Mouse (Mus musculus) urinary bladder, postnatal 10 days (tissue): ENCODE measurements around the gene Proca1.

ENCODE experiments used
- DNase-seq: peaks from one replicate; pipeline ENCODE4 v3.0.0; 2022; ENCODE audit warnings: low spot score

Proca1 gene

GRCm38 (mm10) chr11:78231518-78231917 lies 38.3 kb downstream of the Proca1 start:
- no peak for DNase-seq

DNA sequence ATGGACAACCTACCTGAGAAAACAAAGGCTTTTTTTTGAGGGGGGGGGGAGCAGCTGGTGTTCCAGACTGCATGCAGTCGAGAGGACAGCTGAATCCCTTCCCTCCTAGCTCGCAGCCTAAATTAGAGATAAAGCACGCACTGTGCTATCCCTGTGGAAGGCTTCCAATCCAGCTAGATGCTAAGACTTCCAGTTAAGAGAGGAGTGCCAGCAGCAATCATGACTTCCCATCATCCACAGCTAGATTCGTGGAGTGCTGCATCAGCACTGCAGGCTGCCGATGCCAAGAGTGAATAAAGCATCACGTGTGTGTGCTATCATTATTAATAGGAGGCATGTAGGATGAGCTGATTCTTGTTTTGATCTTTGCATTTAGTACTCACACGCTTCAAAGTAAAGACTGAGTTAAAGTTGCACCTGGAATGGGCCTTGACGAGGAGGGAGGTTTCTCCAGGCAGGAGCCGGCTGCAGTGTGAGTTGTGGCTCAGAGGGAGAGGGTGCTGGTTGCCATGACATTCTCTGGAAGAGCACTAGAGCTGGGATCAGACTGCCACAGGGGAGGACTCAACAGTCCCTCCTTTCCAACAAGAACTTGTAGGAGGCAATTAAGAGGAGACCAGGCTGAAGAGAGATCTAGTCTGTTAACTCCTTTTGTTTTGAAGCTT lies 47.1 kb downstream of the Proca1 start:
- DNase-seq, result no peak

DNA sequence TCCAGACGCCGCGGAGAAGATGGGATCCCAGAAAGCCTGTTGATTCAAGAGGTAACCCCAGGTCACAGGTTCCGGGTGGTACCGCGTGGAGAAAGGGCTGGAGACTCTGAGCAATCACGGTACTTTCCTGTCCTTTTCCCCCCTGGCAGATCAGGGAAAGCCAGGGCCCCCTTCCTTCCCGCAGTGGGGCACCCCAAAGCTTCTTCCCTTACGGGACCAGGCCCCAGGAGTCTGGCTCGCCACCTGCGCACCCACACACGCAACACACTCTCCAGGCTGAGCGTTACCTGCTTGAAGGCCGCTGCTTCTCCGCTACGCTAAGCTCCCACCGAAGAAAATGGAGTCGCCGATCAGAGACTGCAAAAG lies 52.1 kb downstream of the Proca1 start:
- no peak for DNase-seq

GRCm38 (mm10) chr11:78245627-78246317 lies 52.6 kb downstream of the Proca1 start, which contains the start of the genes Sdf2 and Supt6:
TSS of gene Sdf2 (plus strand) at chr11:78245746.
TSS of gene Supt6 (minus strand) at chr11:78245987.
- DNase-seq, result peak; percentile 44

DNA sequence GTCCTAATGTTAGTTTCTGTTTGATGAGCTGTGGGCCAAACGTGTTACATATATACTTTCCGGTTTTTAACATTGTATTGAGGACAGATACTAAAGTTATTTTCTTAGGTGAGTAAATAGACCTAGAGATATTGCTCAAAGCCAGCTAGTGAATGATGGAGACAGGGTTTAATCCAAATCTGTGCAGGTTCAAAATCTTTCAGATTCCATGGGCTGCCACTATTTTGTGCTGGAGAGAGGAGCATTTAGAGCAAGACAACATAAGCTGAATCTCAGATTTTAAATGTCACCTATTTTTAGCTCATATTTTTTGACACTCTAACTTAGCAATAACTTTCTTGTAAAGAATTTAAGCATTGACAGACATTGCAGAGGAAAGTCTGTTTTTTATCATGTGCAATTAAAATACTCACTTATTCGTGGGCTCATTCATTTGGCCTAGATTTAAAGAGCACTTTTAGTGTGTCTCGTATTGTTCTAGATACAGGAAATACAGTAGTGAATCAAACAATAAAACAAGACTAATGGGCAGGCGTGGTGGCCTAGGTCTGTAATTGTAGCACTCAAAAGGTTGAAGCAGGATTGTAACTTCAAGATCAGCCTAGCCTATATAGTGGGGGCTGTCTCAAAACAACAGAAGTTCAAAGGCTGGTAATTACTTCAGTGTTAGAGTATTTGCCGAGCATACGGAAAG lies 53.3 kb downstream of the Proca1 start:
- no peak for DNase-seq

- no peak for DNase-seq
Observed at GRCm38 (mm10) chr11:78247012-78247348, 53.8 kb downstream of the Proca1 start.

DNA sequence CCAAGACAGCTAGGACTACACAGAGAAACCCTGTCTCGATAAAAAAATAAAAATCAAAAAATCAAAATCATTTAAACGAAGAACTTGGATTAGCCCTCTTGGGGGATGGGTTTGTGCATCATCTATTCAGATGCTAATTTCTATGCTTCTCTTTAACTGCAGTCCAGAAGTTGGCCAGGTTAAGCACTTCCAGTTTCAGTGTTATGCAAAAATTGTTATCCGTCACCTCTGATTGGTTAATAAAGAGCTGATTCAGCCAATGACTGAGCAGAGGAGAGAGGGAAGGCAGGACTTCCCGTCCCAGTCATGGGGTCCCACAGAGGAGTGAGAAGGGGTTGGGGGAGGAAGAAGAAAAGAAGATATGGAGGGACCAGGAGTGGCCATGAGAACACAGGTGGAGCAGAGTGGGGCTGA lies 54.5 kb downstream of the Proca1 start:
- no peak for DNase-seq
